Mouse (Mus musculus) natural killer cell, adult 2 months (primary cell): Measurements from ENCODE around the gene Proser3.
A peak's percentile ranks its signal among the peaks of the same experiment; 100 is the strongest.

Experiments
- DNase-seq, 2 experiments: peaks; one replicate each; pipeline ENCODE4 v3.0.0; 2022; ENCODE audit warnings: low spot score in 2 of 2

The Proser3 gene

GRCm38 (mm10) chr7:30579950-30580349 lies 27.9 kb upstream of the Proser3 start:
- DNase-seq, result no peak

GRCm38 (mm10) chr7:30572969-30573368 lies 20.9 kb upstream of the Proser3 start:
- DNase-seq, result no peak

- no peak for DNase-seq
These were observed 20.3 kb upstream of the Proser3 start for GRCm38 (mm10) chr7:30572389-30572788.

- DNase-seq, result no peak
These were observed 15.5 kb upstream of the Proser3 start for GRCm38 (mm10) chr7:30567555-30567954.

GRCm38 (mm10) chr7:30566033-30566432 lies 13.9 kb upstream of the Proser3 start:
- no peak for DNase-seq

- DNase-seq, result no peak
These were observed 13.0 kb upstream of the Proser3 start, which contains the start of gene Igflr1 for GRCm38 (mm10) chr7:30564970-30565571. Igflr1 (plus strand) TSS chr7:30565427.

- peak; percentile 53 to 54 for DNase-seq
These were observed 11.8 kb upstream of the Proser3 start for GRCm38 (mm10) chr7:30563906-30564280.

GRCm38 (mm10) chr7:30563117-30563905 lies 11.2 kb upstream of the Proser3 start, which contains the start of the genes U2af1l4, Gm49396 and Psenen:
U2af1l4 (plus strand) TSS chr7:30563301.
Gm49396 (plus strand) TSS chr7:30563344.
Psenen (minus strand) TSS chr7:30563627.
- peak; percentile 94 to 96 for DNase-seq

GRCm38 (mm10) chr7:30562526-30563116 lies 10.5 kb upstream of the Proser3 start:
- no peak for DNase-seq

GRCm38 (mm10) chr7:30560296-30560695 lies 8.2 kb upstream of the Proser3 start:
- DNase-seq, result no peak

GRCm38 (mm10) chr7:30559443-30559954 lies 7.4 kb upstream of the Proser3 start, which contains the start of gene Lin37:
Lin37 (minus strand) TSS chr7:30559838.
- peak; percentile 91 to 93 for DNase-seq

GRCm38 (mm10) chr7:30558656-30559442 lies 6.8 kb upstream of the Proser3 start:
- no peak for DNase-seq

GRCm38 (mm10) chr7:30557901-30558514 lies 5.9 kb upstream of the Proser3 start:
- DNase-seq, result no peak

- peak in 1 of 2 experiments; percentile 34 for DNase-seq
These were observed 4.9 kb upstream of the Proser3 start for GRCm38 (mm10) chr7:30556894-30557536.

GRCm38 (mm10) chr7:30553810-30554584 lies 1.9 kb upstream of the Proser3 start:
- DNase-seq, result no peak

GRCm38 (mm10) chr7:30553021-30553589 lies 1.0 kb upstream of the Proser3 start:
- DNase-seq, result no peak

- no peak for DNase-seq
These were observed 526 bp downstream of the Proser3 start for GRCm38 (mm10) chr7:30551445-30552101.

GRCm38 (mm10) chr7:30550603-30551002 lies 1.5 kb downstream of the Proser3 start:
- no peak for DNase-seq

- no peak for DNase-seq
These were observed 2.2 kb downstream of the Proser3 start for GRCm38 (mm10) chr7:30549880-30550279.
